Mouse (Mus musculus): ENCODE data around the gene Hhat.

GRCm38 (mm10) chr1:192582921-192583320, 188.1 kb downstream of the Hhat start:
- no peak for TF ChIP-seq POLR2A (IDR thresholded peaks at IDR 0.05; ENCODE audit: insufficient read depth, low read length)
- TF ChIP-seq CTCF (IDR thresholded peaks at IDR 0.05; ENCODE audit: low read depth, low read length), result no peak

All from ES-Bruce4 (cell line).